Mouse (Mus musculus) v-Abl transformed pro-B cells (cell line): ENCODE measurements at regions not wholly inside any gene's neighbourhood (a gene's known extent, or its start where the extent isn't known, plus 50 kb on each side); places are given as distances from the start of the nearest gene placed in this dataset.

ENCODE experiments used
- in situ Hi-C, 2 experiments: fragments of 400-800 bp; cut with MboI; formaldehyde crosslinking; loops; one replicate each; pipeline ENCODE4 v1.15.1; 2025; ENCODE audit not compliant: unreplicated experiment in 2 of 2

- in situ Hi-C loops, result loop anchor here in 1 of 2 experiments (25.0 kb wide), 1 partner anchor 109 kb away; the partner anchor contains the start of gene Il13ra2
Measured at GRCm38 (mm10) chrX:147328289-147328688, 100.7 kb downstream of the Il13ra2 start.

- in situ Hi-C loops, result loop anchor here in 1 of 2 experiments (25.0 kb wide), 1 partner anchor 111 kb away; the partner anchor contains the start of gene Il13ra2
Measured at GRCm38 (mm10) chrX:147326231-147326630, 102.8 kb downstream of the Il13ra2 start.
